Mouse (Mus musculus) heart, embryonic 11.5 days (tissue): Measurements from ENCODE around the gene Rufy3. TPM values are rescaled to one million over a fixed set of nuclear protein-coding genes. Genes with fewer than 3 reads are reported as not detected.

Source experiments
- ATAC-seq: fragments of 200-750 bp; cut with Nextera tagmentation; replicated peaks from 2 replicates; pipeline ENCODE4 v1.8.0; 2017; ENCODE audit warnings: moderate library complexity; ENCODE audit not compliant: insufficient number of reproducible peaks, low FRiP score, low TSS enrichment
- H3K27ac ChIP-seq: fragments of 300-500 bp; sonication (generic); 2 replicates; pipeline ENCODE4 v1.5.1; 2014; ENCODE audit warnings: mild to moderate bottlenecking, low read depth, low read length
- H3K27me3 ChIP-seq: fragments of 300-500 bp; sonication (generic); 2 replicates; pipeline ENCODE4 v1.6.1; 2014; ENCODE audit warnings: mild to moderate bottlenecking, low read length, mixed read lengths; ENCODE audit not compliant: control insufficient read depth, insufficient read depth
- H3K36me3 ChIP-seq: fragments of 300-500 bp; sonication (generic); 2 replicates; pipeline ENCODE4 v1.6.1; 2014; ENCODE audit warnings: mild to moderate bottlenecking, low read length, moderate library complexity, mixed read lengths; ENCODE audit not compliant: control insufficient read depth, insufficient read depth
- H3K4me1 ChIP-seq: fragments of 300-500 bp; sonication (generic); 2 replicates; pipeline ENCODE4 v1.6.1; 2014; ENCODE audit warnings: low read length; ENCODE audit not compliant: control insufficient read depth, insufficient read depth
- H3K4me2 ChIP-seq: fragments of 300-500 bp; sonication (generic); 2 replicates; pipeline ENCODE4 v1.6.1; 2014; ENCODE audit warnings: mild to moderate bottlenecking, moderate library complexity
- H3K4me3 ChIP-seq: fragments of 300-500 bp; sonication (generic); 2 replicates; pipeline ENCODE4 v1.5.1; 2014; ENCODE audit warnings: low read depth, low read length
- H3K9ac ChIP-seq: fragments of 300-500 bp; sonication (generic); 2 replicates; pipeline ENCODE4 v1.6.1; 2014; ENCODE audit warnings: mild to moderate bottlenecking, low read depth, low read length, moderate library complexity
- H3K9me3 ChIP-seq: fragments of 300-500 bp; sonication (generic); replicated peaks from 2 replicates; pipeline ENCODE4 v1.6.1; 2016; ENCODE audit warnings: low read length; ENCODE audit not compliant: control insufficient read depth
- WGBS: fragments of 180-500 bp; shearing (Covaris S2); extraction: QIAGEN DNeasy Blood & Tissue Kit; methylation state at CpG from one replicate; pipeline ENCODE4 v1.1.7; 2014; ENCODE audit not compliant: insufficient replicate concordance; 5-methylcytosine and 5-hydroxymethylcytosine counted together
- polyA plus RNA-seq: library from polyadenylated mRNA; unstranded; fragments of >200 nt; fragmentation: Nextera tagmentation; extraction: Ambion mirVana; gene quantifications from 2 replicates; pipeline ENCODE4 v1.2.1, GENCODE M21; 2014

Gene Rufy3
- polyA plus RNA-seq, 1 experiment from 2014 or later: 15.0 TPM

DNA sequence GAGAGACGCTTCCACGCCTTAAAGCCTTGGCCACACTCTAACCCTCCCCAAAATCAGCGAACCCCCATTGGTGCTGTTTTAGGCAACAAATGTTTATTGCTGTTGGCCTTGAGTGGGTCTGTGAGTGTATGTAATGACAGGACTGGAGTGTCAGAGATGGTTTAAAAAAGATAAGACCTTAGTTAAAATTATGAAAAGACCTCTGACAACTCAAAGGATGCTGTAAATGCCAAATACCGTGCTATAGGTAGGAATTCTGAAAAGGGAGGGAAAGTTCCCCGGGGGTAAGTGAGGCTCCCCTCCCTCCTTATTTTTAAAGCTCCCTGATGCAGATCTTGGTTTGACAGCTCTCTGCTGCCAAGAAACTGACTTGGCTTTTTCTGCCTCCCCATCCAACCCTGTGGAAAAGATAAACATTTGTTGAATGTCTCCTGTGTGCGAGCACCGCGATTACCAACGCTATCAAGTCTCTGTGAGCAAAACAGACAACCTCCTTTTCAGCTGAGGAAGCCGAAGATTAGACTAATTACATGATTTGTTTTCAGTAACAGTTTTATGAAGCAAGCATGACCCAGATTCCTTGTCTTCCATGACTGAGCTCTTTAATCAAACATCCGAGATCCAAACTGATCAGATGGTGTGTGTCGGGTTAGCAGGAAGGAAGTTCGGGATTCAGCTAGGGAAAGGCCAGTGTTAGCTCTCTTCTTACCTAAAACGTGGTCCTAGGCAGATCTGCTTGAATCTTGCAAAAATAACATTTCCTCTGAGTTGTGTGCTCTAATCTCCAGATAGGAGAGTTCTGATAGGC lies 1.4 kb downstream of the Rufy3 start:
- ATAC-seq: no peak
- H3K4me1 ChIP-seq: peaks cover 4% of the 10 kb centered on the region; the same call in 1 of the 2 replicates
- WGBS: 3% methylated on average over 14 of the region's 14 CpGs
- peak overlapping the region; percentile 93 for H3K4me3 ChIP-seq
- H3K4me2 ChIP-seq: peak overlapping the region; percentile 73
- H3K27me3 ChIP-seq: no peaks in the 10 kb centered on the region
- H3K36me3 ChIP-seq: no peaks in the 10 kb centered on the region
- H3K9ac ChIP-seq: peak overlapping the region; percentile 93
- H3K27ac ChIP-seq: peak overlapping the region; percentile 93; the same call in 1 of the 2 replicates
- H3K9me3 ChIP-seq: no peaks in the 10 kb centered on the region

DNA sequence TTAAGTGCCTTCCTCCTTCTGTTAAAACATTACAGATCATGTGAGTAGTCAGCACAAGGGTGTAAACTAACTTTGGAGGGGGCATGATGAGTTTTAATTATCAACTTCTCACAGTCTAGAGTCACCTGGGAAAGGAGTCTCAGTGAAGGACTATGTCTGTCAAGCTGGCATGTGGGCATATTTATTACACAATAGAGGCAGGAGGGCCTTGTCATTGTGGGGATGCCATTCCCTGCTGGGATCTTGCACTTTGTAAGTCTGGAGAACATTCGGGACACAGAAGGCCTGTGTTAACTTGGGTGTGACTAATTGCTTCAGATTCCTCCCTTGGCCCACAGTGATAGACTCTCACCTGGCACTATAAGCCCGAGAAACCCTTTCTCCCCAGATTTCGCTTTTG lies 4.7 kb downstream of the Rufy3 start:
- Histone ChIP-seq H3K9me3 (no peaks in the 10 kb centered on the region), H3K27ac (no peak overlapping the region), H3K9ac (no peak overlapping the region), H3K36me3 (no peaks in the 10 kb centered on the region), H3K4me2 (no peak overlapping the region), H3K4me1 (peaks cover 4% of the 10 kb centered on the region; the same call in 1 of the 2 replicates), H3K4me3 (no peak overlapping the region), H3K27me3 (no peaks in the 10 kb centered on the region)
- no peak for ATAC-seq
- 86% methylated on average over 3 of the region's 3 CpGs for WGBS

DNA sequence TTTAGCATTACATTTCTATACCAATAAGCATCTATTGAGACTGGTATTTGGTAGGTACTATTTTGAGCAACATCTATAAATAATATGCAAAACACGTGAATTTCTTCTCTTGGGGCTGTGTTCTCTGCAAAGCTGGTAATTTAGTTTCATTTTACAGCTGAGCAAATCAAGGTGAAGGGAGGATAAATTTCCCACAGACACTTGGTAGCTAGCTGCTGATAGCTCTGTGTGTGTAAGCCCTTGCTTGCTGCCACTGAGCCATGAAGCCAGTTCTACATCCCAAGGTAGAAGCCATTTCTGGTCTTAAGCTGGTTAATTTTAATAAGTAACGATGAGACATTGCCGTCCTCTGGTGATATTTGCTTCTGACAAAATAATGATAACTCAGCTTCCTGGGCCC lies 10.0 kb downstream of the Rufy3 start:
- no peak for ATAC-seq

DNA sequence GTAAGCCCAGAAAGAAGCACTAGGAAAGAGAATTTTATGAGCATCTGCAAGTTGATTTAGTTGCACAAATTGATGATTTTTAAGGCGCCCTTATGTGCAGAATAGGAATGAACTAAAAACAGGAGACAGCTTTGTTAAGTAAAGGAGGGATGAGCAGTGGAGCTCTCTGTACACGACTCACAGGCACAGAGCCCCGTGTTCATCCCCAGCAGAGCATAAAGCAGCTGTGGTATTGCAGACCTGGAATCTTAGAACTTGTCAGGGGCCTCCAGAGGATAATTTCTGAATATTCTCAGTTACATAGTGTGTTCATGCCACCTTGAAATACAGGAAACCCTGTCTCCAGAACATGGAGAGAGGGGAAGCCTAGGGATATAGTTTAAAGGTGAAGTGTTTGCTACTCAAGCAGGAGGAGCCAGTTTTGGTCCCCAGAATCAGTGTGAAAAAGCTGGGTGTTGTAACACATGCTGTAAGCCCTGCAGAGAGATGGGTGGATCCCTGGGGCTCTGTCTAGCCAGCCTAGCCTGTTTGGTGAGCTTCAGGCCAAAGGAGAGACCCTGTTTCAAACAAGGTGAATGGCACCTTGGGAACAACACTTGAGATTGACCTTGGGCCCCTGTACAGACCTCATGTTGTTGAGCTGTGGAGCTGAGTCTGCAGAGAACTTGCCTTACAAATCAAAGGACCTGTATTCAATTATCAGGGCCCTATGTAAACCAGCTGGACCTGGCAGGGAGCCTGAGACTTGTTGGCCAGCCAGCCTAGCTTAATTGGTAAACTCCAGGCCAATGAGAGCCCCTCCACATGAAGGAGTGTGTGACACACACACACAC lies 10.9 kb downstream of the Rufy3 start:
- no peak overlapping the region for H3K4me3 ChIP-seq
- no peak overlapping the region for H3K4me2 ChIP-seq
- no peak overlapping the region for H3K9ac ChIP-seq
- no peaks in the 10 kb centered on the region for H3K9me3 ChIP-seq
- ATAC-seq: no peak
- H3K27me3 ChIP-seq: no peaks in the 10 kb centered on the region
- no peak overlapping the region for H3K27ac ChIP-seq
- no peaks in the 10 kb centered on the region for H3K4me1 ChIP-seq
- 50% methylated on average over 3 of the region's 3 CpGs for WGBS
- no peaks in the 10 kb centered on the region for H3K36me3 ChIP-seq

More for the DNA sequence above, 10.0 kb downstream of the Rufy3 start:
- H3K4me1 ChIP-seq: no peaks in the 10 kb centered on the region
- H3K27me3 ChIP-seq: no peaks in the 10 kb centered on the region
- H3K9me3 ChIP-seq: no peaks in the 10 kb centered on the region
- no peaks in the 10 kb centered on the region for H3K36me3 ChIP-seq
- H3K27ac ChIP-seq: no peak overlapping the region
- WGBS: 88% methylated on average over 3 of the region's 3 CpGs
- H3K9ac ChIP-seq: no peak overlapping the region
- no peak overlapping the region for H3K4me2 ChIP-seq
- no peak overlapping the region for H3K4me3 ChIP-seq

DNA sequence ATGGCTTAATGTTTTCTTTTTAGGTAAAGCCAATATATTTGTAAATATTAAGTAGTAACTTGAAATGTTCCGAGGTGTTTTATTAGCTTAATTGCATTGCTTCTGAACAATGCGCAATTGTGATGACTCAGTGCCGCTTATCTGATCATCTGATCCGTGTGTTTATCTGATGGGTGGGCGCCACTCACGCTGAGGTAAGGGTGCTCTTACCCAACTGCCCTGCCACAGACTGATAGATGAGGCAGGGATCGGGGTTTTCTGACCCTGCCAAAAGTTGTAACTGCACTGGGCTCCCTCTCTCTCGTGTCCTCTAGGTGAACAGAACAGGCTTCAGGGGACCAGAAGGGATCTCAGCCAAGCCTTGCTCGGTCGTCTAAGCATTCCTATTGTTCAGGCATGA lies 15.8 kb downstream of the Rufy3 start:
- no peak overlapping the region for H3K4me3 ChIP-seq
- no peaks in the 10 kb centered on the region for H3K9me3 ChIP-seq
- no peaks in the 10 kb centered on the region for H3K36me3 ChIP-seq
- no peak overlapping the region for H3K9ac ChIP-seq
- 77% methylated on average over 10 of the region's 10 CpGs for WGBS
- peaks cover 9% of the 10 kb centered on the region for H3K4me1 ChIP-seq
- no peak for ATAC-seq
- H3K4me2 ChIP-seq: no peak overlapping the region
- no peaks in the 10 kb centered on the region for H3K27me3 ChIP-seq
- no peak overlapping the region for H3K27ac ChIP-seq

DNA sequence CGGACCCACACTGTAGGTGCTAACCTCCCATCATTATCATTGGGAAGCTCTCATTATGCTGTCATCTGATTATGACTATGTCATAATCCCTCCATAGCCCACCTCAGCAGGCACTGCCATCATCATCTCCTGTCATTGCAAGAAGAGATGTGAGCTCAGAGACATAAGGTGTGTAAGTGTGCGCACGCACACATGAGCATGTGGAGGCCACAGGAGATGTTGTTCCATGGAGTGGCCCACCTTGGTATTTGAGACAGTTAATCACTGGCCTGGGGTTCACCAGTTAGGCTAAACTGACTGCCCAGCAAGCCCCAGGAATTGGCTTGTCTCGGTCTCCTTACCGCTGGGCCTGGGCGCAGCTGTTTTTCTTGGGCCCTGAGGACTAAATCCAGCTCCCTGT lies 16.5 kb downstream of the Rufy3 start:
- no peak overlapping the region for H3K4me2 ChIP-seq
- H3K27ac ChIP-seq: no peak overlapping the region
- no peak overlapping the region for H3K4me3 ChIP-seq
- 92% methylated on average over 6 of the region's 6 CpGs for WGBS
- H3K4me1 ChIP-seq: peaks cover 14% of the 10 kb centered on the region
- no peaks in the 10 kb centered on the region for H3K36me3 ChIP-seq
- no peaks in the 10 kb centered on the region for H3K9me3 ChIP-seq
- no peaks in the 10 kb centered on the region for H3K27me3 ChIP-seq
- H3K9ac ChIP-seq: no peak overlapping the region
- ATAC-seq: no peak

DNA sequence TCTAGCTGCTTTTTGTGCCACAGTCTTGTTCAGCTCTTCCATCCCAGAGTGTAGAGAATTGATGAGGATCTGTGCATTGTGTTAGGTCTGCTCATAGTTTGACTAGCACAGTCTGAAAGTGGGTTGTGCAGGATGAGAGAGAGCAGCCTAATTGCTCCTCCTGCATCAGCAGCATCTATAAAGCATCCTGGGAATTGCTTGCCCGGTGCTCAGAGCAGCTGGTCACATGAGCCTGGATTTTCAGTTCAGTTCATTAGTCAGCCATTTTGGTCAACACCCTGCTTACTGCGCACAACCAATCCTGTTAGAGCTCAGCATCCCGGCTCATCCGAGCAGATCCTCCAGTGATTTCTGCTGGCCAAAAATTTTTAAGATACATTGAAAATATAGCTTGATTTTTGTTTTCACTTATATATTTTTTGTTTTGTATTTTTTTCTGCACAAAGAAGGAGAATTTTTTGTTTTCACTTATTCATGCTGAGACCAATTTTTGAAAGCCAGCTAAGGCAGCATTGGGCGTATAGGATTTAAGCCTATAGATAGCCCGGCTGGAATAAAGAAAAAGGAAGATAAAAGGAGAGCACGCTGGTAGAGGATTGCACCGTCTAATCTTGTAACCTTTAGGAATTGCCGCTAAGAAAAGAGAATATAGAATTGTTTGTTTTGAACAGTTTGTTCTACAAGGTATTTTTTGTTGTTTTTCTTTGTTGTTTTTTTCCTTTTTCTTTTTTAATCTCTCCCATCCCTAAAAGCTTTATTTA lies 18.6 kb downstream of the Rufy3 start:
- no peaks in the 10 kb centered on the region for H3K27me3 ChIP-seq
- 0 out of 2 replicates have a peak overlapping the region, but pooled peaks have one; percentile 25 for H3K4me2 ChIP-seq
- H3K4me3 ChIP-seq: no peak overlapping the region
- ATAC-seq: no peak
- no peak overlapping the region for H3K27ac ChIP-seq
- H3K4me1 ChIP-seq: peaks cover 29% of the 10 kb centered on the region
- H3K9me3 ChIP-seq: no peaks in the 10 kb centered on the region
- no peaks in the 10 kb centered on the region for H3K36me3 ChIP-seq
- WGBS: 69% methylated on average over 9 of the region's 9 CpGs
- no peak overlapping the region for H3K9ac ChIP-seq

DNA sequence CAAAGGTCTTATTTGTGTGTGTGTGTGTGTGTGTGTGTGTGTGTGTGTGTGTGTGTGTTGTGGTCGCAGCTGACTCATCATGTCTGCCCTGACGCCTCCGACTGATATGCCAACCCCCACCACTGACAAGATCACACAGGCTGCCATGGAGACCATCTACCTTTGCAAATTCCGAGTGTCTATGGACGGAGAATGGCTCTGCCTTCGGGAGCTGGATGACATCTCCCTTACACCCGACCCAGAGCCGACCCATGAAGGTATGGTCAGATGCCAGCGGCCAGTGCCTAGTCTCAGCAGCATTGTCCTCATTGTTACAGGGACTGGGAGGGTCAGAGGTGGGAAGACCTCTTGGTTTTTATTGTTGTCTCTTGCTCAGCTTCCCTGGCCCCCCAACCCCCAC lies 19.2 kb downstream of the Rufy3 start:
- Histone ChIP-seq H3K9ac (no peak overlapping the region), H3K36me3 (no peaks in the 10 kb centered on the region), H3K9me3 (no peaks in the 10 kb centered on the region), H3K4me2 (peak overlapping the region; percentile 25; the same call in 1 of the 2 replicates), H3K27me3 (no peaks in the 10 kb centered on the region), H3K27ac (no peak overlapping the region), H3K4me3 (no peak overlapping the region), H3K4me1 (peaks cover 29% of the 10 kb centered on the region)
- ATAC-seq: no peak
- 41% methylated on average over 9 of the region's 9 CpGs for WGBS
